Mouse (Mus musculus): ENCODE data around the gene Phc1. TPM values are rescaled to one million over a fixed set of nuclear protein-coding genes. Genes with fewer than 3 reads are reported as not detected.

The Phc1 gene
- polyA plus RNA-seq, 1 experiment = 11.2 TPM

GRCm38 (mm10) chr6:122290253-122290652 lies 50.1 kb downstream of the Phc1 start:
- TF ChIP-seq CTCF (IDR thresholded peaks at IDR 0.05; ENCODE audit: low read depth, low read length) (no peak), POLR2A (IDR thresholded peaks at IDR 0.05; ENCODE audit: borderline replicate concordance, low read depth, low read length) (no peak)
- Histone ChIP-seq H3K4me1 (ENCODE audit: control insufficient read depth, insufficient read depth, low read length) (peaks cover 29% of the 10 kb centered on the region), H3K27ac (ENCODE audit: insufficient read depth, low read depth, low read length) (no peak overlapping the region), H3K4me3 (ENCODE audit: insufficient read depth, low read length) (no peak overlapping the region)

GRCm38 (mm10) chr6:122289313-122289712 lies 51.0 kb downstream of the Phc1 start:
- no peak for TF ChIP-seq CTCF (IDR thresholded peaks at IDR 0.05; ENCODE audit: low read depth, low read length)
- no peak for TF ChIP-seq POLR2A (IDR thresholded peaks at IDR 0.05; ENCODE audit: borderline replicate concordance, low read depth, low read length)
- H3K27ac ChIP-seq (ENCODE audit: insufficient read depth, low read depth, low read length) = no peak overlapping the region
- H3K4me3 ChIP-seq (ENCODE audit: insufficient read depth, low read length) = no peak overlapping the region
- H3K4me1 ChIP-seq (ENCODE audit: control insufficient read depth, insufficient read depth, low read length) = peaks cover 29% of the 10 kb centered on the region

GRCm38 (mm10) chr6:122288263-122288662 lies 52.1 kb downstream of the Phc1 start:
- Histone ChIP-seq H3K4me3 (ENCODE audit: insufficient read depth, low read length) (no peak overlapping the region), H3K27ac (ENCODE audit: insufficient read depth, low read depth, low read length) (no peak overlapping the region), H3K4me1 (ENCODE audit: control insufficient read depth, insufficient read depth, low read length) (peaks cover 19% of the 10 kb centered on the region)
- no peak for TF ChIP-seq CTCF (IDR thresholded peaks at IDR 0.05; ENCODE audit: low read depth, low read length)
- no peak for TF ChIP-seq POLR2A (IDR thresholded peaks at IDR 0.05; ENCODE audit: borderline replicate concordance, low read depth, low read length)

- TF ChIP-seq POLR2A (IDR thresholded peaks at IDR 0.05; ENCODE audit: borderline replicate concordance, low read depth, low read length) = no peak
- no peak for TF ChIP-seq CTCF (IDR thresholded peaks at IDR 0.05; ENCODE audit: low read depth, low read length)
- no peak overlapping the region for H3K4me3 ChIP-seq (ENCODE audit: insufficient read depth, low read length)
- H3K27ac ChIP-seq (ENCODE audit: insufficient read depth, low read depth, low read length) = no peak overlapping the region
- H3K4me1 ChIP-seq (ENCODE audit: control insufficient read depth, insufficient read depth, low read length) = no peaks in the 10 kb centered on the region
These were observed 55.5 kb downstream of the Phc1 start for GRCm38 (mm10) chr6:122284823-122285222.

GRCm38 (mm10) chr6:122284304-122284703 lies 56.1 kb downstream of the Phc1 start:
- Histone ChIP-seq H3K4me3 (ENCODE audit: insufficient read depth, low read length) (no peak overlapping the region), H3K4me1 (ENCODE audit: control insufficient read depth, insufficient read depth, low read length) (no peaks in the 10 kb centered on the region), H3K27ac (ENCODE audit: insufficient read depth, low read depth, low read length) (no peak overlapping the region)
- no peak for TF ChIP-seq CTCF (IDR thresholded peaks at IDR 0.05; ENCODE audit: low read depth, low read length)
- no peak for TF ChIP-seq POLR2A (IDR thresholded peaks at IDR 0.05; ENCODE audit: borderline replicate concordance, low read depth, low read length)

- no peak overlapping the region for H3K4me3 ChIP-seq (ENCODE audit: insufficient read depth, low read length)
- H3K27ac ChIP-seq (ENCODE audit: insufficient read depth, low read depth, low read length) = no peak overlapping the region
- H3K4me1 ChIP-seq (ENCODE audit: control insufficient read depth, insufficient read depth, low read length) = no peaks in the 10 kb centered on the region
- TF ChIP-seq CTCF (IDR thresholded peaks at IDR 0.05; ENCODE audit: low read depth, low read length) (no peak), POLR2A (IDR thresholded peaks at IDR 0.05; ENCODE audit: borderline replicate concordance, low read depth, low read length) (no peak)
These were observed 56.9 kb downstream of the Phc1 start for GRCm38 (mm10) chr6:122283429-122283828.

GRCm38 (mm10) chr6:122282782-122283181 lies 57.6 kb downstream of the Phc1 start, which contains the start of gene Klrg1:
Gene Klrg1, minus strand, starts transcription at chr6:122282882.
- Histone ChIP-seq H3K4me3 (ENCODE audit: insufficient read depth, low read length) (no peak within 1 kb of the TSS), H3K4me1 (ENCODE audit: control insufficient read depth, insufficient read depth, low read length) (no peaks in the 10 kb centered on the region), H3K27ac (ENCODE audit: insufficient read depth, low read depth, low read length) (no peak within 1 kb of the TSS)
- TF ChIP-seq CTCF (IDR thresholded peaks at IDR 0.05; ENCODE audit: low read depth, low read length) (no peak), POLR2A (IDR thresholded peaks at IDR 0.05; ENCODE audit: borderline replicate concordance, low read depth, low read length) (no peak)

- TF ChIP-seq CTCF (IDR thresholded peaks at IDR 0.05; ENCODE audit: low read depth, low read length) (no peak), POLR2A (IDR thresholded peaks at IDR 0.05; ENCODE audit: borderline replicate concordance, low read depth, low read length) (no peak)
- Histone ChIP-seq H3K4me3 (ENCODE audit: insufficient read depth, low read length) (no peak overlapping the region), H3K27ac (ENCODE audit: insufficient read depth, low read depth, low read length) (no peak overlapping the region), H3K4me1 (ENCODE audit: control insufficient read depth, insufficient read depth, low read length) (no peaks in the 10 kb centered on the region)
These were observed 63.8 kb downstream of the Phc1 start for GRCm38 (mm10) chr6:122276565-122276964.

- TF ChIP-seq CTCF (IDR thresholded peaks at IDR 0.05; ENCODE audit: low read depth, low read length) (no peak), POLR2A (IDR thresholded peaks at IDR 0.05; ENCODE audit: borderline replicate concordance, low read depth, low read length) (no peak)
- Histone ChIP-seq H3K27ac (ENCODE audit: insufficient read depth, low read depth, low read length) (no peak overlapping the region), H3K4me3 (ENCODE audit: insufficient read depth, low read length) (no peak overlapping the region), H3K4me1 (ENCODE audit: control insufficient read depth, insufficient read depth, low read length) (no peaks in the 10 kb centered on the region)
These were observed 65.8 kb downstream of the Phc1 start for GRCm38 (mm10) chr6:122274546-122274945.

- H3K27ac ChIP-seq (ENCODE audit: insufficient read depth, low read depth, low read length) = no peak overlapping the region
- TF ChIP-seq POLR2A (IDR thresholded peaks at IDR 0.05; ENCODE audit: borderline replicate concordance, low read depth, low read length) = no peak
- no peak for TF ChIP-seq CTCF (IDR thresholded peaks at IDR 0.05; ENCODE audit: low read depth, low read length)
- H3K4me3 ChIP-seq (ENCODE audit: insufficient read depth, low read length) = no peak overlapping the region
- H3K4me1 ChIP-seq (ENCODE audit: control insufficient read depth, insufficient read depth, low read length) = no peaks in the 10 kb centered on the region
These were observed 70.2 kb downstream of the Phc1 start for GRCm38 (mm10) chr6:122270152-122270551.

GRCm38 (mm10) chr6:122269170-122269569 lies 71.2 kb downstream of the Phc1 start:
- no peak overlapping the region for H3K27ac ChIP-seq (ENCODE audit: insufficient read depth, low read depth, low read length)
- TF ChIP-seq CTCF (IDR thresholded peaks at IDR 0.05; ENCODE audit: low read depth, low read length) = no peak
- no peak for TF ChIP-seq POLR2A (IDR thresholded peaks at IDR 0.05; ENCODE audit: borderline replicate concordance, low read depth, low read length)
- H3K4me1 ChIP-seq (ENCODE audit: control insufficient read depth, insufficient read depth, low read length) = no peaks in the 10 kb centered on the region

More at GRCm38 (mm10) chr6:122269170-122269569, 71.2 kb downstream of the Phc1 start:
- H3K4me3 ChIP-seq (ENCODE audit: insufficient read depth, low read length) = no peak overlapping the region
